Mouse (Mus musculus): ENCODE data around the gene Tenm3.

Gene Tenm3

DNA sequence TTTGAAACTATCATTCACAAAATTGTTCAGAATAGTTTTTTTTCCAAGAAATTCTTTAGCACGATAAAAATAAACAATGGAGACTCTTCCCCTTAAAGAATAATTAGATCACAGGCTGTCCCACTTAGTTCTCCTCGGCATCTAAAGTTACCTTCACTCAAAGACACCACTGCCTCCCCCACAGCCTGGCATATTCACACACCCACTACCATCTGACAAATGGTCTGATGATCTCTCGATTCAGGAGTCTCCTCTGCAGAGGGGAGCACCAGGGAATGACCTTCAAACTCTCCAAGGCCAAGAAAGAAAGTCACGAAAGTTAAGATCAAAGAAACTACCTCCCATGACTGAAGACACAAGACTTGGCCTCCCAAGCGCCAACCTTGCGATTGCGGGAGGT lies 329.9 kb downstream of the Tenm3 start:
- no peak for DNase-seq (ENCODE audit: low spot score)

DNA sequence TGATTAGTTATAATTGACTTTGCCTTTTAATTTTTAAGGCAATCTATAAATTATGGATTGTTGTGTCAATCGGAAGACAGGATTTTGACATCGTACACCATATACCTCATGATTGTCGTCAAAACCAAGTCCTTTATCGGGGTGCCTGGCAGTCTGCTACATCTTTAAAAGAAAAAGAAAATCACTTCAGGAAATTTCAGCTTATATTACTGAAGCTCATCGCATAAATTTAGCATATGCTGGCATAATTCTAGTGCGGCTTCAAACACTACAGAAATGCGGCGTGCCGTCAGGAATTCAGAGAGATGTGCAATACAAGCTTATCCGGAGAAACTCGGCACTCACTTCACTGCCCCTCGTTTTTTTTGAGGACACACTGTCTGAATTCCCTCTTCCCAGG lies 332.2 kb downstream of the Tenm3 start:
- DNase-seq (ENCODE audit: low spot score) = no peak

DNA sequence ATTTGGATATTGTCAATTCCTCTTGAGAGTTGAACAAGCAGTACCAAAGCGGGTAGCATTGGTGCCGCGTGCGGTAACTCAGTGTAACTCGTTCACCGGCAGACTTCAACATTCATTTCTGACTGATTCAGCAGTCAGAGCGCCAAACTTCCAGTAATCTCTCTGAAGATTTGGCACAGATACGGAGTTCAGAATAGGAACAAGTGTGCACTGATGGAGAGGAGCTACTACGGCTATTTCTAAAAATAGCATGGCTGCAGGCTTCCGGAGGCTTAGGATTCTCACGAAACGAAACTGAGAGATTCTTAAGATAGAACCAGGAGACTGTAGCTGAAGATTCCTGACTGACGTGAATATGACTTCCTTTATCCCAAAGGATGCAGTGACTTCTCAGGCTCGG lies 332.6 kb downstream of the Tenm3 start:
- DNase-seq (ENCODE audit: low spot score) = no peak

DNA sequence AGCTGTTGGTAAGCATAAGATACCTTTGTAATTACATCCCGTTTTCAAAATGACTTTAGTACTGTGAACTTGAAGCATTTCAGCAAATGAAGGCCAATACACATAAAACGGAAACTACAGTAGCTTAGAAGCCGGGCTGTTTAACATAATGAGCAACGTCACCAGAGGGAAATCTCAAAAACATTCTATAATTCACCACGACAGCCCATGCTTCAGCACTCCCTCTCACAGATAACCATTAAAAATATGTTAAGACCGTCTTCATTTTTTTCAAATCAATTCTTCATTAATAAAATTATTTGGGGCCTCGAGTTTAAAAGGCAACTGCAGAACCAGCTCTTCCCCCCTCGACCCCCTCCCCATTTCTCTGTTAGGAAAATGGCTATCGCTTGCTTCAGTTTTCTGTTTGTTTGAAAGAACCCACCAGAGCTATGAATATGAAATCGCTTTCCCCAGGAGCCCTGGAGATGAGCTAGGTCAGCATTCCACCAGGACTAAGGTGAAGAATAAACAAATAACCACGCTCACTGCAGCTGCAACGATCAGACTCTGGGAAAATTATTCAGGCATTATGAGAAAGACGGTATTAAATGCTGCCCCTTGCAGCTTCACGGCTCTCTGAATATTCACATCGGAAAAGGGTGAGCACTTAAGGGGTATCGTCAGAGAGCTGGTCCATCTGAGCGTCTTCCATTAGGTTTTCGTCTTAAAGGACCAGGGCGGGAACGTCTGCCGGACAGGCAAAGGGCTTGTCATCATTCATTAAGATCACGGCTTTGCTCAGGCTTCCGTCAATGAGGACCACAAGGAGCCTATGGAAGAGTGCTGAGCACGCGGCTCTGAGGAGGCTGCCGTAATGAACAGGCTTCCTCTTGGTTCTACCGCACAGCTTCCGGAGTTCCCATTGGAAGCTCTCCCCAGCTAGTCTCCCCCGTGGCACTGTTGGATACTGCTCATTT lies 334.8 kb downstream of the Tenm3 start:
- DNase-seq (ENCODE audit: low spot score) = no peak

DNA sequence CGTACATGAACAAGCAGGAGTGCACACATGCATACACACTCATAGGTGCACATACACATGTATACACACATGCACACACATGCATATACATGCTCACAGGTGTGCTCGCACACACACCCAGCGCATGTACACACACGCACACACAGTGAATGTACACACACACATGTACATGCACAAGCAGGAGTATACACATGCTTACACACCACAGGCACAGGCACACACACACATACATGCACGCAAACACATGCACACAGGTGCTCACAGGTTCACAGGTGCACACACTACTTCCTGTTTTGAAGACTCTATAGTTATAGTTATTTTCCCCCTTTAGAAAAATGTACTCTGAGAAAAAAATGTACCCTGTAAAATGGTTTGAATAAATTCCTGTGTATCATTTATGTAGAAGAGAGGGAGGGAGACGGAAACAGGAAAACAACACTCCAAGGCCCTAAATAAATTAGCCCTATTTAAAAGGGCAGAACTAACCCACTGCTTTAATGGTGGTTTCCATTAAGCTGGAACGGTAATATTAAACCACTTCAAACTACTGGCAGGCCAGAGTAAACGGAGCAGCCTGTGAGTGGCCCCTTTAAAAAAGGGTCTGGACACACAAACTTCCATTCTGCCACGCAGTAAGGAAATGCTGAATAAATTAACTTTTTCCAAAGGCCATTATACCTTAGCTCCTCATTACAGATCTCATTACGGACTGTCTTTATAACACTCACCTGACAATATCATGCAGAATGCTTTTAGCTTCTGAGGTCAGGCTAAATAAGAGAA lies 335.8 kb downstream of the Tenm3 start:
- no peak for DNase-seq (ENCODE audit: low spot score)

DNA sequence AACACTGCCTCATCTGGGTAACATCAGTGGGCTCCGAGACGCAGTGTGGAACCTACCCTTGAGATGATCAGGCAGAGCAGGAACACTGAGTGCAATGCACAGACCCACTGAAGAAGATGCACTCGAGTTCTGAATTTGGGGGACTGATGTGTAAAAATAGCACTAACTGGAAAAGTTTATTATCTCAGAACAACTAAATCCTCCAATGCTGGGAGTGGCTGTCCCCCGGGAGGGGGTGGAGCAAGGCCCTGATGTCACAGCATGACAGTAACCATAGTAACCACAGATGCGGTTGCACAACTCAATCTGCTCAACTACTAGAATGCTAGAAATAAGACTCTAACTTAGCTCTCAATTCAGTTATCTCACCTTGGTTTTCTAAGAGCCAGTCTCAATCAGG lies 351.3 kb downstream of the Tenm3 start:
- DNase-seq (ENCODE audit: low spot score) = peak; percentile 11

DNA sequence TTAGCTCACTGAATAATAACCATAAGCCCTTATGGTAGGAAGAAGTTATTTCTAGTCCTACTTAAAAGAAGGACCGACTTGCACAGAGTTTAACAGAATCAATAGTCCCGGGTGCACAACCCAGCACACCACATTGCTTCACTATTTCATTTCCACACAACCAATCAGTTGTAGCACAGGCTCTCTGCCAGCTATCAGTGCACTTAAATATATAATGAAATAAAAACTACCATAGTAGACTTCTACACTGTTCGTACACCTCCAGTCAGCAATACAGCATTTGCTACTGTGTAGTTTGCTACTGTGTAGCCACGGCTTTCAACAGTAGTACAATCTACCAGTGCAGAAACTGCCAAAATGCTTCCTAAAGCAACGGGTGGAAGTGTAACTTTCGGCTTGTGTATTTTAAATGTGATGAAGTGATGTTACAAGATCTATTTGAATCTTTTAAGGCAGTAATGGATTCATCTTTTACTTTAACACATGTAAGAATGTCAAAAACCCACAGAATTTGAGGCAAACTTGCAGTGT lies 353.1 kb downstream of the Tenm3 start:
- no peak for DNase-seq (ENCODE audit: low spot score)

DNA sequence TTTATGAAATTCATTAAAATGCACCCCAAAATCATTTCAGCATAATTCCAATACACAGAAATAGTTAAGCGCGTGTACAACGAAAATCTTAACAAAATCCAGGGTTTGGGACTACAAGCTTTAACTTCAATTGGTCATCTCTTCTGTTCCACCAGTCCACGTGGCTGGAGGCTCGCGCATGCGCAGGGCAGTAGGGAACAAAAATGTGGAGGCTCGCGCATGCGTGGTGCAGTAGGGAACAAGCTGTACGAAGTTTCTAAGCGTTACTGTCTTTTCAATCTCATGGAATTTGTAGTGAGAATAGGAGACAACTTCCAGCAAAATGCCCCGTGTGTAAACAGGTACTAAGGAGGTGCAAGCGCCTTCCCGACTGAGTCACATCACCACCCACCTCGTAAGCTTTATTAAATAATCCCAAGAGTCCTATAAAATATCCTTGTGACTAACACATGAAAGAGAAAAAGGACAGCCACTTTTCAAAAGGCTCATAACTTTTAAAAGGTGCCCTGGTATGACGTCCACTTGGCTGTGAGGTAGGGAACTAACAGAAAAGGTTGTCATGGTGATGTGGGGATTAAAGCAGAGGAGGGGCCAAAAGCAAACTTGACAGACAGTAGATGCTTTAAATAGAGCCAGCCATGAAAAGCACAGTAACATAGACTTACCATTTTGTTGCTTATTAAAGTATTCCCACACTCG lies 353.7 kb downstream of the Tenm3 start:
- DNase-seq (ENCODE audit: low spot score) = peak; percentile 44

DNA sequence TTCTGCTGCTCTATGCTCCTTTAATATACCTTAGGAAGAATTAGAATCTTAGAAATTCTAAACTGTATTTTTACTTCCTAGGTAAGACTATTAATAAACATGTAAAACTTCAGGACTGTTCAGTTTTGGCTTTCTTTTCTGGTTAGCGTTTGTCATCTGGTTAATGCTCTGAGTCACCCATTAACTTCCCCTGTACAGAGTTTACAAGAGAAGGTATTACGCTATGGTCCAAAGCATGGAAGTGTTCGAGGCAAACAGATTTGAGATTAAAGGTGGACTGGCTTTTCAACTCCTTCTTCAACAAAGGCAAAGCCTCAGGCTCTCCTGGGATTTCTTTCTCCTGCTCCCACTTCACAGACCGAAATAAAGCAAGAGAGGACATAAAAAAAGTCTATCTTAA lies 354.3 kb downstream of the Tenm3 start:
- DNase-seq (ENCODE audit: low spot score) = no peak

DNA sequence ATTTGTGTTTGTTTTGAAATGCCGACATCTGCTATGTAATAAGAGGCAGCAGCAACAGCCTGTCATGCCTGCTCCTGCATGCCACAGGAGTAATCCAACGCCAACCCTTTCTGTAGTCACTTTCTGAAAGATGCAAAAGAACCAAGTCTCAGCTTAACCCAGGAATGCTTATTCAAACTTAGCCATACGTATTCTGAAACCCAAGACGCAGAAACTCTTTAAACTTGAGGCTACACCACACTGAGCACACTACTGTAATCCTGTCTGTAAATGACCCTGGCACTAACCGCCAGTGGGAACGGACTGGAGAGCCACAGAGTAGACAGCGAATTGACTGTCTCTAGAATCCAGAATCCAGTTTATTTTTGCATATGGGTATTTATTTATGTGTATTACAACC lies 354.9 kb downstream of the Tenm3 start:
- no peak for DNase-seq (ENCODE audit: low spot score)

DNA sequence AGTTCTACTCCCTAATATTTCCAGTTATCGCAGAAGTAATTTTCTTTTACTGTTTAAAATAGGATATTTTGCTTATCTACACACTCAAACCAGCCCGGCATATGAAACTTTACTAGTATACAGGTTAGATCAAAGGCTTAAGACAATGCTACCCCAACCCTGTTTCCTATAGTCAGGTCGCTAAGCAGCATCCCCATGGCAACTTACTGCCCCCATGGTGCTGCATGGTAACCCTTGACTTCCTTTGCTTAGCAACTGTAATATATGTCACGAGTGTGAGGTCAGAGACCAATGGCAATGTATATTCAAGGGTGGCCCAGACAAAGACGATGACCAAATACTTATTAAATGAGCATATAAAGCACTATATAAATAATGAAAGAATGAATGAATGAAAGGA lies 359.6 kb downstream of the Tenm3 start:
- no peak for DNase-seq (ENCODE audit: low spot score)

DNA sequence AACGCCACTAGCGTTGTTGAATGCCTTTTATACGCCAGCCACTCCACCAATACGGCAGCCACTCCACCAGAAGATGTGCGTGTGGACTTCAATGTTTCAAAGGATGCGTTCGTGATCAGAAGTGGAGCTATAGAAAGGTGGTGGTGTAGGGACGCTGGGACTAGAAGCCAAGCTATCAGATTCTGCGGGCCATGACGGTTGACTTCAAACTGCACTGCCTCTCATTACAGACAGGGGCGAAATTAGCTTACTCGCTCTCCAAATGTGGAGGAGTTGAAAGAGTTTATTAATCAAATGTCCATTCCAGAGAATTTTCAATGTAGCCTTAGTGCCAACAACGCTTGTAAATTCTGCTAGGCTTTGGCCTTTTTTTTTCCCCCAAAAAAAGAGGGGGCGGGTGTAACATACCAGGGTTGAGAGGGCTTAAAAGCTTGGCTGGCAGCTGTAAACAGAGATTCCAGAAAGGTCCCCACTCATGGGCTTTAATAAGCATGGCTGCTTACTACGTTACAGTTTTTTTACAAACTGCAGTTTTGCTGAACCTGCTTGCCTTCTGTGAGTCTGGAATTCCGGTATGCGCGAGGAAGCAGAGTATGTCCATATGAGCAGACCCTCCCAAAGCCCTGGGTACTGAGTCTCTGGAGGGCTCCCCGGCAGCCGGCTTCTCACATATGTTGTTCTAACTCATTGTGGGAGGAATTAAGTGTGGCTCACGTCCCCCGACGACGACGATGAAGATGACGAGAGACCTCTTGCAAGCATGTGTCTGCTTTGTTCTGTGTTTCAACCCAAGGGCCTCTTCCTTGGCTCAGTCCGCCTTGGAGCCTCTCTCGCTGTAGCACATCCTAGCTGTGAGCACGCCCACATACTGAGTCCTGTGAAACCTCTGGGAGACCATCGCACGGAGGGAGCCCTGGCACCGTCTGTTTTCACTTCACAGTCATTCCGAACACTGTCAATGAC lies 361.8 kb downstream of the Tenm3 start:
- DNase-seq (ENCODE audit: low spot score) = peak; percentile 25

DNA sequence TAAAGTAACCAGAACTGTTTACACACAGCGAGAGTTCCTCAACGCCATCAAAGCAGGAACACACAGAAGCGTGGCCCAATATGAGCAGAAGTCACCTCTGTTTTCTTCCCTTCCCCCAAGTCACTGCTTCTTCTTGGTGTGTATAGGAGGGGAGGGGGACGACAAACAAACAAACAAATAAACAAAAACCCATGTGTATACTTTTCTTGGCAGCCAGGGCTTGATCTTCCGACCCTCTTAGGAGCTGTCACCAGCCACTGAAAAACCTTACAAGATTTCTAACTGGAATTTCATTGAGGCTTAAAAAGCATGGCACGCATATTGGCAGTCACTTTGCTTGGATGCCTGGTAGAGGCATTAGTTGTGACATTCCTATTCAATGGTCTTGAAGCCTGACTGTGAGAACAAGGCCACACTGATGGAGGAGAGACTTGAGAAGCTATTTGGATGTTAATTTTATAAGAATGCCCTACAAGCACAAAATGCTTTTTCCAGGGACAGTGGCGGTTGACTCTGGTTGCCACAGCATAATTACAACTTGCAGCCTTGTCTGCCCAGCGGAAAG lies 366.3 kb downstream of the Tenm3 start:
- no peak for DNase-seq (ENCODE audit: low spot score)

DNA sequence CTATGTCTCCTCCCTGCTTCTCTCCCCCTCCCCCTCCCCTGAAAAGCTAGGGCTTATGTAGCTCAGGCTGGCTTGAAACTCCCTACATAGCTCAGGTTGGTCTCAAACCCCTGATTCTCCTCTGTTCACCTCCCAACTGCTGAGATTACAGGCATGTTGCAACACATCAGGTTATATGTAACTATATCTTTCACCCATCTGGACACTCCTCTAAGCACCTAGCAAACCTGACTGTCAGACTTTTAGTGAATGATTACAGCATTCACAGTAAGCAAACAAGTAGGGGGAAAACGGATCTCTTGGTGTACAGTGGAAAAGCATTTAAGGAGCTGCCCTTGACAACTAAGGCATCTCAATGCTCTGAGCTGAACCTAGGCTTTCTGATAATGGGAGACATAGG lies 366.9 kb downstream of the Tenm3 start:
- no peak for DNase-seq (ENCODE audit: low spot score)

DNA sequence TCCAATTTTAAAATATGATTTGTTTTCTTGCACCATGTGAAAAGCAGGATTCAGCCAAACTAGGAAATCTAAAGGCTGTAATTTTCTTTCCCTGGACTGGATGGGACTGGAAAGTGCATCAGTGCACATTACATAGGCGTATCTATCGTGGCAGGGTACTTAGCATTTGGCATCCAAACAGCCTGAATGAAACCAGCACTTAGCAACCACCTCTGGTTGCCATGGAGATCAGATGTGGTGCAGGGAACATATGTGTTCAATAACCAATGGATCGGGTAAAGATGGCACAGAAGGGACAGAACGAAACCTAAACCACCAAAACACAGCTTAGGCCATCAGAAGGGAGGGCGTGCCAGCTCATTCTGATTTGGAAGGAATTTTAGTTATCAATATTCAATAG lies 376.1 kb downstream of the Tenm3 start:
- no peak for DNase-seq (ENCODE audit: low spot score)

DNA sequence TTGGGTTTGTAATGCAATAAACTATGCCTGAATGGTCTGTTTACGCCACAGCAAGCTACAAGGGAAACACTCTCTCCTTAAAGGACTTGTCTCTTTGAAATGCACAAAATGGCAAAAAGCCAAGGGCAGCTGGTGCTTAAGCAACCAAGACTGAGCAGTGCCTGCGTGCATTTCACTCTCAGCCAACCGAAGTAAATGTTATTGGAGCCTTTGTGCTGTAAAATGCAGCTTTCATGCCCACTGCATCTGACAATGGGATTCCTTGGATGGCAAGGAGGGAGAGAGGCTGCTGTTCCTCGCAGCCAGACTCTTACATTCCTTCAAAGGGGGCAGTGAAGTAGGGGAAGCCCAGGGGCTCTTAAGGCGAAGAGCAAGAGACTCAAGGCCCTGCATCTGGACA lies 385.4 kb downstream of the Tenm3 start:
- DNase-seq (ENCODE audit: low spot score) = no peak

DNA sequence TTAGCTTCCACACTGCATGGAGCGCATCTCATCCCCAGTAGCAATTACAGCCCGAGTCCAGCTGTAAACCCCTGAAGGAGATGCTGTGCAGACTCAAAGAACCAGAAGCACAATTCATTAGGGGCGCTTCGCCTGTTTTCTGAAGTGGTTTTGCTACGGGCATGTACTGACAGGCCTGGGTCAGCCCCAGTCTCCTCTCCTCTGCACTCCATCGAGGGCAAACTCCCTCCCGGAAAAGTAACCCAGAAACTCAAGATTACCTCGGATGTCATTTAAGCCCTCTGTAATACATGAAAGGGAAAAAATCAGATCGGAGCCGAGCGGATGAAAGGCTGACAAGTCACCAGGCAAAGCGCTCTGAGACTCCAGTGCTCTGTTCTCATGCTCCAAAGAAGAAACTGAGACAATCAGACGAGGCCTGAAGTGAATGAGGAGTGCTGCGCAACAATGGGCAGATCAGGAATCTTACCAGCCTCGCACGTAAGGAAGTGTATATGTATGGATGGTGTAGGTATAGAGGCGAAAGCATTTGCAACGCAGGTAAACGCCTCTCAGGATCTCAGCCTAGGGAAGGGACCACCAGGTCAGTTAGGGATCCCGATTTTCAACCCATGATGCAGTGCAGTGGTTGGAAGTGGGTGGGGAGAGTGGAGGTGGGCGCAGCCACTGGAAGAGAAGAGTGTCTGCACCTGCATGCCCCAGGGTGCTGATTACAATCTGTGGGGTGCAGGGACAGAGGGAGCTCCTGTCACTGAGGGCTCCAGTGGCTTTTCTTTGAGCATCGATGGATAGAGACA lies 387.2 kb downstream of the Tenm3 start:
- no peak for DNase-seq (ENCODE audit: low spot score)

DNA sequence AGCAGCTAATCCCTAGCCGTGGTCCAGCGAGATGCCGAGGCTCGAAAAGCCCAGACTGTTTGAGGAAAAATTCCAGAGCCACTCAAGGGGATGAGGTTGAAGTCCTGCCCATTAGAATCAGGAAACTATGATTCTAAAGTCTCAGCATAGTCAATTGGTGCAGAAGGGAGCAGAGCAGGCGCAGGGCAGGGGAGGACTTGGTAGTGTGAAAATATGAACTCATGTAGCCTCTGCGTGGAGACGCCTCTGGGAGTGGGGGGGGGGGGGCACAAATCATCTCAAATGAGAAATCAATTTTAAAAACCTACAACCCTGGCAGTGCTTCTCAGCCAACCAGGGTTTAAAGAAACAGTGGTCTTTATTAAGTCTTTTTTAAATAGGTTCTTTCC lies 392.5 kb downstream of the Tenm3 start:
- DNase-seq (ENCODE audit: low spot score) = peak; percentile 12

DNA sequence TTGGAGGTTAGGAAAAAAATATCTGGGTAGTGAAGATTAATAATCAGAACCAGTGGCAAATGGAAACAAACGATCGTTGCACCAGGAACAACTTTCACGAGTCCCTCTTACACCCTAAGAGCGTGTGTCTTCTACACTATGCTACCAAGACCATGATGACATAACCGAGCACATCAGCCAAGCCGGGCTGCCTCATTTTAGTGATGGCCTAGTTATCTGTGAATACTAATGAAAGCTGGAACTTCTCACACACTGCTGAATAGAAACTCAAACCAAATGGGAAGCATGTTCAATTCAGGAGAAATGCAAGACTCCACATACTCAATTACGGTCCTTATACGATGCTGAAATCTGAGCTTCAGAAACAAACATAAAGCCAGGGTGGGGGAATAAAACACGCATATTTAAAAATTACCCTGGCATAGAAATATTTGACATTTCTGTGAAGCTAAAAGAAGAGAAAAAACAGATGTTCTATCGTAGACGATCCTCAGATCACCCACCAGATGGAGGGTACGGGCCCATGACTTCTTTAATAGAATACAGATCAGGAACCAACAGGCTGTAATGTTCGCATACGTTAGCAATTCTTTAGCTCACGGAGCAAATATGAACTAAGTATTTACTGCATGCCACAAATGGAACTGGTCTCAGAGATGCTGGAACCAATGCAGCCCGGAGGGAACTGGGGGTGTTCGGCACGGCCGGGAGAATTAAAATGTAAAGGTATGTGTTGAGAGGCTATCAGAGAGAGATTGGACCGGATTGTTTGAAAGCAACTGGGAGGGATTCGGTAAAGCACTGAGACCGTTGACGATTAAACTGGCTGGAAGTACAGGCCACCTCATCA lies 393.1 kb downstream of the Tenm3 start:
- DNase-seq (ENCODE audit: low spot score) = peak; percentile 10

Measured in urinary bladder, postnatal 14 days (tissue).